Mouse (Mus musculus) E14TG2a.4 (cell line): ENCODE data around the gene Rassf5.

Experiments
- CTCF ChIP-seq: conservative IDR thresholded peaks from 2 replicates; pipeline ENCODE4 v1.5.1; 2014; ENCODE audit warnings: low read length
- NANOG ChIP-seq: IDR thresholded peaks from 2 replicates; pipeline ENCODE4 v1.6.1; 2014; ENCODE audit warnings: borderline replicate concordance, low read length, mixed read lengths

- TF ChIP-seq CTCF (no peak), NANOG (no peak)
Observed at GRCm38 (mm10) chr1:131201391-131201790, 43.7 kb downstream of the Rassf5 start.
